Mouse (Mus musculus) mesoderm, embryonic 11.5 days (tissue): ENCODE results near the gene Lce1g.
A peak's percentile ranks its signal among the peaks of the same experiment; 100 is the strongest.

Experiments
- DNase-seq: peaks from one replicate; pipeline ENCODE4 v3.0.0-alpha.2; 2012; ENCODE audit warnings: low read depth, low spot score

The Lce1g gene

GRCm38 (mm10) chr3:92752238-92752637, at the start of gene Lce1g:
Lce1g (minus strand) TSS chr3:92752338.
- no peak for DNase-seq

GRCm38 (mm10) chr3:92790414-92790813, 38.3 kb upstream of the Lce1g start, which contains the start of gene Lce1j:
Lce1j (minus strand) TSS chr3:92790514.
- DNase-seq: no peak

- DNase-seq: no peak
These were observed 26.7 kb upstream of the Lce1g start, which contains the start of gene Lce1i for GRCm38 (mm10) chr3:92778799-92779198. Lce1i (minus strand) TSS chr3:92778899.

GRCm38 (mm10) chr3:92771573-92771972, 19.4 kb upstream of the Lce1g start:
- DNase-seq: peak; percentile 16

- no peak for DNase-seq
These were observed 12.8 kb upstream of the Lce1g start, which contains the start of gene Lce1h for GRCm38 (mm10) chr3:92764965-92765364. Lce1h (minus strand) TSS chr3:92765065.

- no peak for DNase-seq
These were observed 1.1 kb upstream of the Lce1g start for GRCm38 (mm10) chr3:92753197-92753596.

- DNase-seq: no peak
These were observed 13.1 kb downstream of the Lce1g start, which contains the start of gene Gm38119 for GRCm38 (mm10) chr3:92738996-92739395. Gm38119 (minus strand) TSS chr3:92739096.

- no peak for DNase-seq
These were observed 29.5 kb downstream of the Lce1g start for GRCm38 (mm10) chr3:92722631-92723030.

GRCm38 (mm10) chr3:92720250-92720649, 31.9 kb downstream of the Lce1g start, which contains the start of gene Lce1f:
Lce1f (minus strand) TSS chr3:92720350.
- DNase-seq: no peak

- no peak for DNase-seq
These were observed 37.0 kb downstream of the Lce1g start for GRCm38 (mm10) chr3:92715122-92715521.

- DNase-seq: no peak
These were observed 43.2 kb downstream of the Lce1g start, which contains the start of gene Lce1e for GRCm38 (mm10) chr3:92708974-92709373. Lce1e (minus strand) TSS chr3:92709074.
